Mouse (Mus musculus) heart, postnatal 0 days (tissue): ENCODE measurements at regions not wholly inside any gene's neighbourhood (a gene's known extent, or its start where the extent isn't known, plus 50 kb on each side); places are given as distances from the start of the nearest gene placed in this dataset.

Experiments
- CTCF ChIP-seq: IDR thresholded peaks from 2 replicates; pipeline ENCODE4 v1.5.1; 2016; ENCODE audit warnings: antibody characterized with exemption, control low read depth, low read depth
- EP300 ChIP-seq: IDR thresholded peaks from 2 replicates; pipeline ENCODE4 v1.6.1; 2016; ENCODE audit warnings: antibody characterized with exemption, low read depth

GRCm38 (mm10) chr3:39745947-39746346, 785.1 kb upstream of the Intu start:
- no peak for TF ChIP-seq EP300
- no peak for TF ChIP-seq CTCF
